ENCODE assay signal across 8 mouse cellular contexts in genomic region chr8:84936041-84936961, GRCm38 (mm10). TPM values are rescaled to one million over a fixed set of nuclear protein-coding genes. Genes with fewer than 3 reads are reported as not detected.
DNase-seq lines count a peak whose midpoint lies in the region; ATAC-seq and TF ChIP-seq lines count a peak whose summit lies in the region.

No protein-coding gene starts in this region.

- no peak for TF ChIP-seq CTCF in bone marrow macrophage, adult 2 months (IDR thresholded peaks at IDR 0.05; ENCODE audit: low read depth, low read length)
- TF ChIP-seq CTCF in forebrain, postnatal 0 days (IDR thresholded peaks at IDR 0.05; ENCODE audit: low read depth) = no peak

- peaks cover 18% of the 10 kb centered on the region for H3K4me1 ChIP-seq in heart, embryonic 11.5 days (ENCODE audit: control insufficient read depth, insufficient read depth, low read length)
- no peaks in the 10 kb centered on the region for H3K4me1 ChIP-seq in bone marrow macrophage, adult 2 months (ENCODE audit: control insufficient read depth, insufficient read depth, low read length)
- H3K4me1 ChIP-seq in forebrain, postnatal 0 days (ENCODE audit: insufficient read depth) = peaks cover 14% of the 10 kb centered on the region

- no peak for TF ChIP-seq POLR2A in bone marrow macrophage, adult 2 months (IDR thresholded peaks at IDR 0.05; ENCODE audit: borderline replicate concordance, low read depth, low read length)

- H3K4me3 ChIP-seq in heart, embryonic 11.5 days (ENCODE audit: low read depth, low read length) = peak overlapping the region; percentile 47
- H3K4me3 ChIP-seq in bone marrow macrophage, adult 2 months (ENCODE audit: insufficient read depth, low read length) = peak overlapping the region; percentile 49; the same call in 1 of the 2 replicates
- H3K4me3 ChIP-seq in forebrain, postnatal 0 days (ENCODE audit: low read depth, low read length) = peak overlapping the region; percentile 78

- intact Hi-C loops in heart, postnatal 36 days (cut with DNase I) = no loop called here

- H3K36me3 ChIP-seq in heart, embryonic 11.5 days (ENCODE audit: control insufficient read depth, insufficient read depth, low read length) = no peaks in the 10 kb centered on the region
- H3K36me3 ChIP-seq in forebrain, postnatal 0 days (ENCODE audit: insufficient read depth) = peaks cover 13% of the 10 kb centered on the region

- DNase-seq in heart, postnatal 36 days = no peak
- DNase-seq in forebrain, postnatal 0 days = peak; percentile 71
- DNase-seq in right cerebral cortex, adult 18-20 months = no peak
- no peak for DNase-seq in adrenal gland, postnatal 4 days (ENCODE audit: low spot score in 2 of 2)
- DNase-seq in left cerebral cortex, adult 11 months (ENCODE audit: low spot score) = no peak

- no peak; the same call in 1 of the 2 replicates for ATAC-seq in heart, embryonic 11.5 days (replicated peaks; ENCODE audit: insufficient number of reproducible peaks, low FRiP score, low TSS enrichment)
- ATAC-seq in forebrain, postnatal 0 days = peak; percentile 55
- peak; percentile 40 for ATAC-seq in megakaryocyte-erythroid progenitor cell, adult 5-6 weeks (replicated peaks; ENCODE audit: low FRiP score, low TSS enrichment, poor library complexity, severe bottlenecking)

- H3K9ac ChIP-seq in heart, embryonic 11.5 days (ENCODE audit: low read depth, low read length) = no peak overlapping the region
- peak overlapping the region; percentile 96 for H3K9ac ChIP-seq in forebrain, postnatal 0 days

- H3K27ac ChIP-seq in heart, embryonic 11.5 days (ENCODE audit: low read depth, low read length) = no peak overlapping the region
- no peak overlapping the region for H3K27ac ChIP-seq in bone marrow macrophage, adult 2 months (ENCODE audit: insufficient read depth, low read depth, low read length)
- H3K27ac ChIP-seq in forebrain, postnatal 0 days (ENCODE audit: low read depth, low read length) = peak overlapping the region; percentile 95

- peak overlapping the region; percentile 78 for H3K4me2 ChIP-seq in heart, embryonic 11.5 days
- H3K4me2 ChIP-seq in forebrain, postnatal 0 days (ENCODE audit: low read depth) = peak overlapping the region; percentile 87

- H3K27me3 ChIP-seq in heart, embryonic 11.5 days (ENCODE audit: control insufficient read depth, insufficient read depth, low read length) = peaks cover 75% of the 10 kb centered on the region
- no peaks in the 10 kb centered on the region for H3K27me3 ChIP-seq in forebrain, postnatal 0 days (ENCODE audit: insufficient read depth, low read length)

- H3K9me3 ChIP-seq in heart, embryonic 11.5 days (replicated peaks; ENCODE audit: control insufficient read depth, low read length) = no peaks in the 10 kb centered on the region
- no peaks in the 10 kb centered on the region for H3K9me3 ChIP-seq in forebrain, postnatal 0 days (ENCODE audit: low read length)

- 29% methylated on average over 23 of the region's 23 CpGs for WGBS in heart, embryonic 11.5 days (ENCODE audit: insufficient replicate concordance)
- WGBS in forebrain, postnatal 0 days = 14% methylated on average over 23 of the region's 23 CpGs

RNA-seq across cellular contexts. Expression of gene Mast1, which starts 0.9 kb away (rescaled TPM):
- 0.27 TPM in 1 of 2 replicates, not detected in the other for polyA plus RNA-seq in heart, embryonic 11.5 days (2014; fragmentation: Nextera tagmentation; extraction: Ambion mirVana)
- total RNA-seq in heart, postnatal 36 days (2021) = under 1 TPM; 0.11 to 0.14 TPM
- polyA plus RNA-seq in bone marrow macrophage, adult 2 months (2012; ENCODE audit: insufficient read depth, insufficient read length, missing spikeins) = 0.28 and 0.42 TPM in 2 replicates
- total RNA-seq in forebrain, postnatal 0 days (2014; rRNA removed) = 39.7 and 57.7 TPM in 2 replicates
- 44.2 and 63.8 TPM in 2 replicates for polyA plus RNA-seq in forebrain, postnatal 0 days (2015; fragmentation: Nextera tagmentation; extraction: Ambion mirVana)
- total RNA-seq in megakaryocyte-erythroid progenitor cell, adult 5-6 weeks (2014; fragmentation: Nextera tagmentation) = 0.45 TPM in 1 of 2 replicates, not detected in the other
- total RNA-seq in megakaryocyte-erythroid progenitor cell, adult 5-6 weeks (2017) = 0.42 TPM in 1 of 2 replicates, not detected in the other
- 1 to 10 TPM; 8.3 to 8.5 TPM for total RNA-seq in adrenal gland, postnatal 4 days (2021)

RNA-seq across cellular contexts. Expression of gene Rtbdn, which starts 10.5 kb away (rescaled TPM):
- not detected in 2 replicates for polyA plus RNA-seq in heart, embryonic 11.5 days (2014; fragmentation: Nextera tagmentation; extraction: Ambion mirVana)
- total RNA-seq in heart, postnatal 36 days (2021) = not detected
- not detected in 2 replicates for polyA plus RNA-seq in bone marrow macrophage, adult 2 months (2012; ENCODE audit: insufficient read depth, insufficient read length, missing spikeins)
- 4.8 and 10.4 TPM in 2 replicates for total RNA-seq in forebrain, postnatal 0 days (2014; rRNA removed)
- polyA plus RNA-seq in forebrain, postnatal 0 days (2015; fragmentation: Nextera tagmentation; extraction: Ambion mirVana) = 1.7 and 3.5 TPM in 2 replicates
- not detected in 2 replicates for total RNA-seq in megakaryocyte-erythroid progenitor cell, adult 5-6 weeks (2014; fragmentation: Nextera tagmentation)
- not detected in 2 replicates for total RNA-seq in megakaryocyte-erythroid progenitor cell, adult 5-6 weeks (2017)
- under 1 TPM; 0.23 to 0.31 TPM for total RNA-seq in adrenal gland, postnatal 4 days (2021)

RNA-seq across cellular contexts. Expression of gene Dnase2a, which starts 27.9 kb away (rescaled TPM):
- 4.3 and 5.4 TPM in 2 replicates for polyA plus RNA-seq in heart, embryonic 11.5 days (2014; fragmentation: Nextera tagmentation; extraction: Ambion mirVana)
- total RNA-seq in heart, postnatal 36 days (2021) = 10 to 100 TPM in 1 of 2 experiments, 1 to 10 TPM in 1; 7.3 to 11.7 TPM
- polyA plus RNA-seq in bone marrow macrophage, adult 2 months (2012; ENCODE audit: insufficient read depth, insufficient read length, missing spikeins) = 109 and 119 TPM in 2 replicates
- 3.6 and 3.7 TPM in 2 replicates for total RNA-seq in forebrain, postnatal 0 days (2014; rRNA removed)
- 6.3 and 7.1 TPM in 2 replicates for polyA plus RNA-seq in forebrain, postnatal 0 days (2015; fragmentation: Nextera tagmentation; extraction: Ambion mirVana)
- total RNA-seq in megakaryocyte-erythroid progenitor cell, adult 5-6 weeks (2014; fragmentation: Nextera tagmentation) = 29.1 and 38.8 TPM in 2 replicates
- 26.7 and 42.2 TPM in 2 replicates for total RNA-seq in megakaryocyte-erythroid progenitor cell, adult 5-6 weeks (2017)
- total RNA-seq in adrenal gland, postnatal 4 days (2021) = 10 to 100 TPM; 10.4 to 11.5 TPM

RNA-seq across cellular contexts. Expression of gene Gm49661, which starts 32.9 kb away (rescaled TPM):
- polyA plus RNA-seq in heart, embryonic 11.5 days (2014; fragmentation: Nextera tagmentation; extraction: Ambion mirVana) = not detected in 2 replicates
- total RNA-seq in heart, postnatal 36 days (2021) = 1 to 10 TPM in 1 of 2 experiments, not detected in 1; 1.0 TPM
- polyA plus RNA-seq in bone marrow macrophage, adult 2 months (2012; ENCODE audit: insufficient read depth, insufficient read length, missing spikeins) = not detected in 2 replicates
- total RNA-seq in forebrain, postnatal 0 days (2014; rRNA removed) = not detected in 2 replicates
- not detected in 2 replicates for polyA plus RNA-seq in forebrain, postnatal 0 days (2015; fragmentation: Nextera tagmentation; extraction: Ambion mirVana)
- total RNA-seq in megakaryocyte-erythroid progenitor cell, adult 5-6 weeks (2014; fragmentation: Nextera tagmentation) = not detected in 2 replicates
- total RNA-seq in megakaryocyte-erythroid progenitor cell, adult 5-6 weeks (2017) = not detected in 2 replicates
- not detected for total RNA-seq in adrenal gland, postnatal 4 days (2021)

RNA-seq across cellular contexts. Expression of gene Prdx2, which starts 33.1 kb away (rescaled TPM):
- polyA plus RNA-seq in heart, embryonic 11.5 days (2014; fragmentation: Nextera tagmentation; extraction: Ambion mirVana) = 862 and 992 TPM in 2 replicates
- 100 to 1,000 TPM; 633 to 676 TPM for total RNA-seq in heart, postnatal 36 days (2021)
- polyA plus RNA-seq in bone marrow macrophage, adult 2 months (2012; ENCODE audit: insufficient read depth, insufficient read length, missing spikeins) = 267 and 279 TPM in 2 replicates
- 814 and 983 TPM in 2 replicates for total RNA-seq in forebrain, postnatal 0 days (2014; rRNA removed)
- polyA plus RNA-seq in forebrain, postnatal 0 days (2015; fragmentation: Nextera tagmentation; extraction: Ambion mirVana) = 974 and 1,110 TPM in 2 replicates
- 898 and 1,004 TPM in 2 replicates for total RNA-seq in megakaryocyte-erythroid progenitor cell, adult 5-6 weeks (2014; fragmentation: Nextera tagmentation)
- total RNA-seq in megakaryocyte-erythroid progenitor cell, adult 5-6 weeks (2017) = 1,011 and 1,021 TPM in 2 replicates
- 100 to 1,000 TPM; 617 to 655 TPM for total RNA-seq in adrenal gland, postnatal 4 days (2021)

Comparison
In these comparisons a context has a peak if more than half of its experiments do, and no peak if none do; other contexts are left out.
1. RNA of gene Mast1, which starts 0.9 kb away (total RNA-seq): 39.7 to 57.7 TPM in forebrain, postnatal 0 days and 8.3 to 8.5 TPM in adrenal gland, postnatal 4 days; 0.42 to 0.45 TPM in megakaryocyte-erythroid progenitor cell, adult 5-6 weeks and 0.11 to 0.14 TPM in heart, postnatal 36 days; every median in the first group is over 4 times any median in the second.
2. Peak in every context shown above with its lines, with median percentiles within 50 percentile points of each other: H3K4me3 ChIP-seq.